Mouse (Mus musculus) heart, embryonic 11.5 days (tissue): ENCODE data around the gene Zfp646. TPM values are rescaled to one million over a fixed set of nuclear protein-coding genes. Genes with fewer than 3 reads are reported as not detected.

Experiments
- ATAC-seq: fragments of 200-750 bp; cut with Nextera tagmentation; replicated peaks from 2 replicates; pipeline ENCODE4 v1.8.0; 2017; ENCODE audit warnings: moderate library complexity; ENCODE audit not compliant: insufficient number of reproducible peaks, low FRiP score, low TSS enrichment
- H3K27ac ChIP-seq: fragments of 300-500 bp; sonication (generic); 2 replicates; pipeline ENCODE4 v1.5.1; 2014; ENCODE audit warnings: mild to moderate bottlenecking, low read depth, low read length
- H3K27me3 ChIP-seq: fragments of 300-500 bp; sonication (generic); 2 replicates; pipeline ENCODE4 v1.6.1; 2014; ENCODE audit warnings: mild to moderate bottlenecking, low read length, mixed read lengths; ENCODE audit not compliant: control insufficient read depth, insufficient read depth
- H3K36me3 ChIP-seq: fragments of 300-500 bp; sonication (generic); 2 replicates; pipeline ENCODE4 v1.6.1; 2014; ENCODE audit warnings: mild to moderate bottlenecking, low read length, moderate library complexity, mixed read lengths; ENCODE audit not compliant: control insufficient read depth, insufficient read depth
- H3K4me1 ChIP-seq: fragments of 300-500 bp; sonication (generic); 2 replicates; pipeline ENCODE4 v1.6.1; 2014; ENCODE audit warnings: low read length; ENCODE audit not compliant: control insufficient read depth, insufficient read depth
- H3K4me2 ChIP-seq: fragments of 300-500 bp; sonication (generic); 2 replicates; pipeline ENCODE4 v1.6.1; 2014; ENCODE audit warnings: mild to moderate bottlenecking, moderate library complexity
- H3K4me3 ChIP-seq: fragments of 300-500 bp; sonication (generic); 2 replicates; pipeline ENCODE4 v1.5.1; 2014; ENCODE audit warnings: low read depth, low read length
- H3K9ac ChIP-seq: fragments of 300-500 bp; sonication (generic); 2 replicates; pipeline ENCODE4 v1.6.1; 2014; ENCODE audit warnings: mild to moderate bottlenecking, low read depth, low read length, moderate library complexity
- H3K9me3 ChIP-seq: fragments of 300-500 bp; sonication (generic); replicated peaks from 2 replicates; pipeline ENCODE4 v1.6.1; 2016; ENCODE audit warnings: low read length; ENCODE audit not compliant: control insufficient read depth
- WGBS: fragments of 180-500 bp; shearing (Covaris S2); extraction: QIAGEN DNeasy Blood & Tissue Kit; methylation state at CpG from one replicate; pipeline ENCODE4 v1.1.7; 2014; ENCODE audit not compliant: insufficient replicate concordance; 5-methylcytosine and 5-hydroxymethylcytosine counted together
- polyA plus RNA-seq: library from polyadenylated mRNA; unstranded; fragments of >200 nt; fragmentation: Nextera tagmentation; extraction: Ambion mirVana; gene quantifications from 2 replicates; pipeline ENCODE4 v1.2.1, GENCODE M21; 2014

Gene Zfp646
- polyA plus RNA-seq, 1 experiment from 2014 or later, result 12.0 TPM

- Histone ChIP-seq H3K36me3 (no peaks in the 10 kb centered on the region), H3K27me3 (peaks cover 17% of the 10 kb centered on the region), H3K9me3 (no peaks in the 10 kb centered on the region), H3K9ac (peak within 1 kb of the TSS; percentile 40), H3K4me1 (0 out of 2 replicates have a peak, but pooled peaks cover 3% of the 10 kb centered on the region), H3K27ac (no peak within 1 kb of the TSS), H3K4me3 (peak within 1 kb of the TSS; percentile 24), H3K4me2 (peak within 1 kb of the TSS; percentile 56)
- ATAC-seq, result no peak
- 11% methylated on average over 6 of the region's 6 CpGs for WGBS
Measured at GRCm38 (mm10) chr7:127929923-127930322, 53.9 kb downstream of the Zfp646 start, which contains the start of gene Prss8. TSS of gene Prss8 (minus strand) at chr7:127930104.

- Histone ChIP-seq H3K4me3 (no peak overlapping the region), H3K4me1 (0 out of 2 replicates have a peak, but pooled peaks cover 3% of the 10 kb centered on the region), H3K36me3 (no peaks in the 10 kb centered on the region), H3K4me2 (no peak overlapping the region), H3K9me3 (no peaks in the 10 kb centered on the region), H3K9ac (no peak overlapping the region), H3K27me3 (peaks cover 17% of the 10 kb centered on the region), H3K27ac (no peak overlapping the region)
- ATAC-seq, result no peak
- 80% methylated on average over 5 of the region's 5 CpGs for WGBS
Measured at GRCm38 (mm10) chr7:127930636-127931035, 54.6 kb downstream of the Zfp646 start.

- Histone ChIP-seq H3K4me1 (peaks cover 7% of the 10 kb centered on the region; the same call in 1 of the 2 replicates), H3K4me2 (no peak overlapping the region), H3K9ac (no peak overlapping the region; the same call in 1 of the 2 replicates), H3K27me3 (peaks cover 17% of the 10 kb centered on the region), H3K9me3 (no peaks in the 10 kb centered on the region), H3K4me3 (no peak overlapping the region), H3K27ac (no peak overlapping the region), H3K36me3 (no peaks in the 10 kb centered on the region)
- 40% methylated on average over 13 of the region's 13 CpGs for WGBS
- ATAC-seq, result no peak
Measured at GRCm38 (mm10) chr7:127931351-127932135, 55.5 kb downstream of the Zfp646 start.

- no peaks in the 10 kb centered on the region for H3K9me3 ChIP-seq
- WGBS, result 23% methylated on average over 13 of the region's 13 CpGs
- H3K4me3 ChIP-seq, result no peak overlapping the region
- H3K27ac ChIP-seq, result no peak overlapping the region
- ATAC-seq, result no peak
- H3K4me2 ChIP-seq, result no peak overlapping the region
- H3K9ac ChIP-seq, result no peak overlapping the region
- no peaks in the 10 kb centered on the region for H3K36me3 ChIP-seq
- H3K27me3 ChIP-seq, result peaks cover 17% of the 10 kb centered on the region
- H3K4me1 ChIP-seq, result peaks cover 7% of the 10 kb centered on the region; the same call in 1 of the 2 replicates
Measured at GRCm38 (mm10) chr7:127932273-127933031, 56.4 kb downstream of the Zfp646 start.

- Histone ChIP-seq H3K9me3 (no peaks in the 10 kb centered on the region), H3K36me3 (no peaks in the 10 kb centered on the region), H3K4me3 (no peak overlapping the region), H3K27ac (no peak overlapping the region), H3K27me3 (peaks cover 8% of the 10 kb centered on the region; the same call in 1 of the 2 replicates), H3K4me1 (peaks cover 7% of the 10 kb centered on the region; the same call in 1 of the 2 replicates), H3K9ac (no peak overlapping the region), H3K4me2 (no peak overlapping the region)
- WGBS, result 78% methylated on average over 5 of the region's 5 CpGs
- no peak for ATAC-seq
Measured at GRCm38 (mm10) chr7:127934075-127934474, 58.1 kb downstream of the Zfp646 start.

GRCm38 (mm10) chr7:127935028-127935722 is 59.2 kb downstream of the Zfp646 start:
- peak overlapping the region; percentile 96 for H3K4me2 ChIP-seq
- no peak overlapping the region for H3K27ac ChIP-seq
- no peaks in the 10 kb centered on the region for H3K36me3 ChIP-seq
- 0 out of 2 replicates have a peak, but pooled peaks cover 3% of the 10 kb centered on the region for H3K27me3 ChIP-seq
- WGBS, result 7% methylated on average over 32 of the region's 32 CpGs
- peak overlapping the region; percentile 65 for H3K4me3 ChIP-seq
- H3K9ac ChIP-seq, result peak overlapping the region; percentile 85
- ATAC-seq, result peak; percentile 92
- H3K4me1 ChIP-seq, result peaks cover 5% of the 10 kb centered on the region; the same call in 1 of the 2 replicates
- H3K9me3 ChIP-seq, result no peaks in the 10 kb centered on the region

Other genes starting within 250 kb of the Zfp646 start
- 32.5 and 34.4 TPM in 2 replicates for gene Bcl7c, start 167.3 kb upstream of the Zfp646 start, polyA plus RNA-seq
- gene Ctf1, start 163.5 kb upstream of the Zfp646 start, polyA plus RNA-seq, result 4.7 and 4.9 TPM in 2 replicates
- 0.32 TPM in 1 of 2 replicates, not detected in the other for gene Ctf2, start 144.1 kb upstream of the Zfp646 start, polyA plus RNA-seq
- 2.5 and 3.3 TPM in 2 replicates for gene Fbxl19, start 131.7 kb upstream of the Zfp646 start, polyA plus RNA-seq
- gene Orai3, start 106.4 kb upstream of the Zfp646 start, polyA plus RNA-seq, result 13.3 and 14.5 TPM in 2 replicates
- gene Setd1a, start 99.6 kb upstream of the Zfp646 start, polyA plus RNA-seq, result 16.9 and 20.8 TPM in 2 replicates
- 0.46 TPM in 1 of 2 replicates, not detected in the other for gene Gm49388, start 90.6 kb upstream of the Zfp646 start, polyA plus RNA-seq
- 18.1 and 23.5 TPM in 2 replicates for gene Hsd3b7, start 75.6 kb upstream of the Zfp646 start, polyA plus RNA-seq
- gene Stx4a, start 51.9 kb upstream of the Zfp646 start, polyA plus RNA-seq, result 20.5 and 22.8 TPM in 2 replicates
- gene Stx1b, start 51.7 kb upstream of the Zfp646 start, polyA plus RNA-seq, result 1.4 and 1.8 TPM in 2 replicates
- 10.1 and 11.5 TPM in 2 replicates for gene Zfp668, start 607 bp downstream of the Zfp646 start, polyA plus RNA-seq
- gene Prss53, start 14.7 kb downstream of the Zfp646 start, polyA plus RNA-seq, result 0.90 and 2.0 TPM in 2 replicates
- not detected in 2 replicates for gene Gm21974, start 19.2 kb downstream of the Zfp646 start, polyA plus RNA-seq
- gene Vkorc1, start 19.4 kb downstream of the Zfp646 start, polyA plus RNA-seq, result 98.7 and 101 TPM in 2 replicates
- gene Bckdk, start 27.9 kb downstream of the Zfp646 start, polyA plus RNA-seq, result 166 and 174 TPM in 2 replicates
- gene Kat8, start 36.3 kb downstream of the Zfp646 start, polyA plus RNA-seq, result 30.7 and 32.6 TPM in 2 replicates
- 0.94 and 0.96 TPM in 2 replicates for gene Prss8, start 53.9 kb downstream of the Zfp646 start, polyA plus RNA-seq
- gene Prss36, start 70.5 kb downstream of the Zfp646 start, polyA plus RNA-seq, result 10.3 and 10.6 TPM in 2 replicates
- gene Fus, start 91.2 kb downstream of the Zfp646 start, polyA plus RNA-seq, result 33.2 and 40.3 TPM in 2 replicates
- 35.6 and 37.8 TPM in 2 replicates for gene Pycard, start 117.6 kb downstream of the Zfp646 start, polyA plus RNA-seq
- gene Trim72, start 127.7 kb downstream of the Zfp646 start, polyA plus RNA-seq, result 0.30 and 0.69 TPM in 2 replicates
- gene Itgam, start 186.4 kb downstream of the Zfp646 start, polyA plus RNA-seq, result 0.29 and 0.34 TPM in 2 replicates
- not detected in 2 replicates for gene Gm49368, start 186.5 kb downstream of the Zfp646 start, polyA plus RNA-seq